Mouse (Mus musculus) liver, embryonic 16.5 days (tissue): ENCODE results near the gene Kif22. TPM values are rescaled to one million over a fixed set of nuclear protein-coding genes. Genes with fewer than 3 reads are reported as not detected.

ENCODE experiments used
- ATAC-seq: fragments of 200-750 bp; cut with Nextera tagmentation; 2 replicates; pipeline ENCODE4 v1.8.0; 2017; ENCODE audit warnings: low read depth, mild to moderate bottlenecking, moderate number of reproducible peaks, moderate library complexity
- H3K27ac ChIP-seq: fragments of 300-500 bp; sonication (generic); 2 replicates; pipeline ENCODE4 v1.5.1; 2014; ENCODE audit warnings: mild to moderate bottlenecking, low read length
- H3K27me3 ChIP-seq: fragments of 300-500 bp; sonication (generic); 2 replicates; pipeline ENCODE4 v1.6.1; 2014; ENCODE audit warnings: low read depth, low read length, mixed read lengths; ENCODE audit not compliant: control insufficient read depth, insufficient read depth
- H3K36me3 ChIP-seq: fragments of 300-500 bp; sonication (generic); 2 replicates; pipeline ENCODE4 v1.6.1; 2014; ENCODE audit warnings: mild to moderate bottlenecking; ENCODE audit not compliant: control insufficient read depth, insufficient read depth
- H3K4me1 ChIP-seq: fragments of 300-500 bp; sonication (generic); 2 replicates; pipeline ENCODE4 v1.6.1; 2014; ENCODE audit warnings: low read depth, low read length, mixed read lengths; ENCODE audit not compliant: control insufficient read depth
- H3K4me2 ChIP-seq: fragments of 300-500 bp; sonication (generic); 2 replicates; pipeline ENCODE4 v1.6.1; 2014; ENCODE audit warnings: low read depth, low read length, mixed read lengths
- H3K4me3 ChIP-seq: fragments of 300-500 bp; sonication (generic); 2 replicates; pipeline ENCODE4 v1.5.1; 2014; ENCODE audit warnings: low read depth, mild to moderate bottlenecking, low read length
- H3K9ac ChIP-seq: fragments of 300-500 bp; sonication (generic); 2 replicates; pipeline ENCODE4 v1.6.1; 2014; ENCODE audit warnings: low read depth, low read length
- H3K9me3 ChIP-seq: fragments of 300-500 bp; sonication (generic); replicated peaks from 2 replicates; pipeline ENCODE4 v1.6.1; 2016; ENCODE audit warnings: low read length; ENCODE audit not compliant: control insufficient read depth
- WGBS: fragments of 180-500 bp; shearing (Covaris S2); extraction: QIAGEN DNeasy Blood & Tissue Kit; methylation state at CpG from one replicate; pipeline ENCODE4 v1.1.7; 2014; ENCODE audit not compliant: insufficient replicate concordance; 5-methylcytosine and 5-hydroxymethylcytosine counted together
- polyA plus RNA-seq: library from polyadenylated mRNA; unstranded; fragments of >200 nt; fragmentation: Nextera tagmentation; extraction: Ambion mirVana; gene quantifications from 2 replicates; pipeline ENCODE4 v1.2.1, GENCODE M21; 2015

Gene Kif22
- polyA plus RNA-seq, 1 experiment from 2014 or later, result 103 TPM

DNA sequence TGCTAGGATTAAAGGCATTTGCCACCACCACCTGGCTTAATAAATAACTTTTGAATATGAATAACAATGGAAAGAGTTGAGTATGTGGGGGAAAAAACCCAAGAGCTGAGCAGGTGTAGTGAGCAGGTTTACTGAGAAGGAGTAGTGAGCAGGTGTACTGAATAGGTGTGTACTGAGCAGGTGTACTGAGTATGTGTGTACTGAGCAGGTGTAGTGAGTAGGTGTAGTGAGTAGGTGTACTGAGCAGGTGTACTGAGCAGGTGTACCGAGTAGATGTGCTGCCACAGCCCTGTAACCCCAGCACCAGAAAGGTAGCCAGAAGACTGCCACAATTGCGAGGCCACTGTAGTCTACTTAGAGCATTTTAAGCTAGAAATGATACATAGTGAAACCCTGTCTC, 42.5 kb upstream of the Kif22 start:
- Histone ChIP-seq H3K27ac (no peak overlapping the region; the same call in 1 of the 2 replicates), H3K9ac (no peak overlapping the region), H3K4me2 (no peak overlapping the region), H3K9me3 (no peaks in the 10 kb centered on the region), H3K36me3 (no peaks in the 10 kb centered on the region), H3K4me3 (no peak overlapping the region), H3K27me3 (no peaks in the 10 kb centered on the region), H3K4me1 (peaks cover 37% of the 10 kb centered on the region)
- no peak for ATAC-seq
- WGBS, result 78% methylated on average over 2 of the region's 2 CpGs

DNA sequence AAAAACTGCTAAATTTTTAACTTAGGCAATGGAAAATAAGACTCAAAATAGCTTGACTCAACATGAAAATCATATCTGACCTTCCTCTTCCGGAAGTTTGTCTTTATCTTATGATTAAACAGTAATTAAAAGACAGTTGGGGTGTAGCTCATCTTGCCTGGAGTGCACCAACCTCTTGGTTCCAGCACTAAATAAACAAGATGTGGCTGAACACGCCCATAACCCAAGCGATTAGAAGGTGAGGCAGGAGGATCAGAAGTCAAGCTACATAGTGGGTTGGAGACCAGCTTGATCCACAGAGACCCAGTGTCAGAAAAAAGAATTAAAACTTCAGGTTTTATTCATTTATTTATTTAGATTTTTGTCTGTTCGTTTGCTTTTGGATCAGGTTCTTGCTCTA, 41.4 kb upstream of the Kif22 start:
- H3K4me1 ChIP-seq, result peaks cover 26% of the 10 kb centered on the region
- H3K4me3 ChIP-seq, result no peak overlapping the region
- no peaks in the 10 kb centered on the region for H3K27me3 ChIP-seq
- WGBS, result 29% methylated on average over 4 of the region's 4 CpGs
- H3K9me3 ChIP-seq, result no peaks in the 10 kb centered on the region
- H3K4me2 ChIP-seq, result no peak overlapping the region
- H3K9ac ChIP-seq, result no peak overlapping the region
- ATAC-seq, result peak; percentile 65
- 0 out of 2 replicates have a peak overlapping the region, but pooled peaks have one; percentile 22 for H3K27ac ChIP-seq
- no peaks in the 10 kb centered on the region for H3K36me3 ChIP-seq

DNA sequence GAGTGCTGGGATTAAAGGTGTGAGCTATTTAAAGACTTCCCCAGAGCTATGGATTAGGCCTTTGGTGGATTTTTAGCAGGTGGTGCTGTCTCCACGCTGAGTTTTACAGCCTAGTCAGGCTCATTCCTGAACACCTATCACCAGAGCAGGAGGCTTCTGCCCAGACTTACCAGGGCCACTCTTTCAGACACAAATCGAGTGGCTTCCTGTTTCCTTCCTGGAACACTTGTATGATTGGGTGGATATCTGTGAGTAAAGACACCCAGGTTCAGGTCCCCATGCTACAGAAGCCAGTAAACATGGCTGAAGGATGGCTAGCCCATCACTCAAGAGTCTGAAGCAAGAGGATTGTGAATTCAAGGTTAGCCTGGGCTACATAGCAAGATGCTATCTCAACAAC, 40.7 kb upstream of the Kif22 start:
- no peak overlapping the region for H3K4me3 ChIP-seq
- no peak overlapping the region for H3K27ac ChIP-seq
- peaks cover 23% of the 10 kb centered on the region for H3K4me1 ChIP-seq
- no peaks in the 10 kb centered on the region for H3K27me3 ChIP-seq
- H3K9me3 ChIP-seq, result no peaks in the 10 kb centered on the region
- H3K36me3 ChIP-seq, result no peaks in the 10 kb centered on the region
- H3K4me2 ChIP-seq, result no peak overlapping the region
- H3K9ac ChIP-seq, result no peak overlapping the region
- 16% methylated on average over 2 of the region's 2 CpGs for WGBS
- ATAC-seq, result no peak

DNA sequence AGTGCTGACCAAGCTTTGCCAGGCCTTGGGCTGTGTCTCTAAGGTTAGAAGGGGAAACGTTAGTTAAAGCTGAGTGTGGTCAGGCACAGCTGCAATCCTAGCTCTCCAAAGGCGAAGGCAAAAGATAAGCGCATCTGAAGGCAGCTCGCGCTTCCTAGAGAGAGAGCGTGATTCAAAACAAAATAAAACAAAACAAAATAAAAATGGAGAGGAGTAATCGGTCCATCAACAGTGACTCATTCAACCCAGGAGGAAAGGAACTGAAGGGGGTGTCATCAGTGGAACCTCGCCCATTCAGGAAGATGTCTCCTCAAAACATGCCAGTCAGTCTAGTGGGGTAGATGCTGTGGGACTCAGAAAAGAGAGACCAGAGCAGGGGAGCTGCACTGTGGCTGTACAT, 40.0 kb upstream of the Kif22 start:
- Histone ChIP-seq H3K4me3 (no peak overlapping the region), H3K27ac (no peak overlapping the region), H3K4me2 (no peak overlapping the region), H3K4me1 (peaks cover 22% of the 10 kb centered on the region), H3K9me3 (no peaks in the 10 kb centered on the region), H3K9ac (no peak overlapping the region), H3K27me3 (no peaks in the 10 kb centered on the region), H3K36me3 (no peaks in the 10 kb centered on the region)
- no peak for ATAC-seq
- 38% methylated on average over 8 of the region's 8 CpGs for WGBS

DNA sequence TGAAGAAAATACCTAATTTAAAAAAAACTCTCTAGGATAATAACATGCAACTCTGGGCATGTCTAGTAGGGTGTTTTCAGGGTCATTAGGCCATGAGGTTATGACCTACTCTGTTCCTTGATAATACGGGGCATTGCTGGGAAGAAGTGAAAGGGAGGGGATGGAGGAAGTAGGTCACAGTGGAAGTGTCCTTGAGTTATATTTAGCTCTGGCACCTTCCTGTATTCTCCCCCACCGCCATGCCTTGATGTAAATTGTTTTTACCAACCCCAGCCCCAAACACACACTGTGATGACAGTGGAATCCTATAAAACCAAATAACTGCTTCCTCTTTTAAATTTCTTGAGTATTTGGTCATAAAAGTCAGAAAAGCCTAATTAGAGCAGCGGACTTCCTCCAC, 37.8 kb upstream of the Kif22 start:
- Histone ChIP-seq H3K27me3 (no peaks in the 10 kb centered on the region), H3K9ac (no peak overlapping the region), H3K27ac (no peak overlapping the region), H3K4me1 (peaks cover 11% of the 10 kb centered on the region), H3K4me2 (no peak overlapping the region), H3K36me3 (no peaks in the 10 kb centered on the region), H3K4me3 (no peak overlapping the region), H3K9me3 (no peaks in the 10 kb centered on the region)
- ATAC-seq, result no peak
- 55% methylated on average over 3 of the region's 3 CpGs for WGBS

DNA sequence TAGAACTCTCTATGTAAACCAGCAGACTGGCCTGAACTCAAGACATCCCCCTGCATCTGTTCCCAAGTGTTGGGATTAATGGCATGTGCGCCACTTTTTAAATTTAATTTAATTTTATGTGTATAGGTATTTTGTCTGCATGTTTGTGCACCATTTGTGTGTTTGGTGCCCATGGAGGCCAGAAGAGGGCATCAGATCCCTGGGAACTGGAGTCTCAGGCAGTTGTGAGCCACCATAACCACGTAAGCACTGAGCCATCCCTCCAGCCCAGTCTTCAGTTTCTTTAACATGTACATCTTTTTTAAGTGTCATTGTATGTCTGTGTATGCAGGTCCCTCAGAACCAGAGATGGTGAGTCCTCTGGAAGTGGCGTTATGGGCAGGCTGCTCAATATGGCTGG, 35.4 kb upstream of the Kif22 start:
- WGBS, result 65% methylated on average over 3 of the region's 3 CpGs
- no peaks in the 10 kb centered on the region for H3K27me3 ChIP-seq
- H3K4me2 ChIP-seq, result no peak overlapping the region

DNA sequence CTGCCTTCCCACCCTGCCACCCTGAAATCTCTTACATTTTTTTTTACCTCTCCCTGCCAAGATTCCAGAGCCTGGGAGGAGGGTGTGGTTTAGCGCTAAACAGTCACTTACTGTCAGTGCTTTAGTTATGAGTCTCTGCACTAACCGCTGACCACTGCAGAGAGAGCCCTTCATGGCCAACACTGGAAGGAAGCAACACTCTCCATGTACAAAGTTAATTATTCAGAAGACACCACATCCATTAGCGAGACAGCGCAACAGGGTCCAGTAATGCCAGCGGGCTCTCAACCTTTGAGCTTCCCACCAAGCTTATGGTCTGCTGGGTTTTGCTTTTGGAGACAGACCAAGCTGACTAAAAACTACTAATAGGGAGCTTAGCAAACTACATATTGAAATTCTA, 33.9 kb upstream of the Kif22 start:
- no peaks in the 10 kb centered on the region for H3K4me1 ChIP-seq
- no peaks in the 10 kb centered on the region for H3K36me3 ChIP-seq
- ATAC-seq, result no peak
- H3K27me3 ChIP-seq, result no peaks in the 10 kb centered on the region
- no peak overlapping the region for H3K4me2 ChIP-seq
- H3K4me3 ChIP-seq, result no peak overlapping the region
- WGBS, result 84% methylated on average over 5 of the region's 5 CpGs
- no peak overlapping the region for H3K9ac ChIP-seq
- no peak overlapping the region for H3K27ac ChIP-seq
- H3K9me3 ChIP-seq, result no peaks in the 10 kb centered on the region

More for the DNA sequence above, 35.4 kb upstream of the Kif22 start:
- H3K36me3 ChIP-seq, result no peaks in the 10 kb centered on the region
- no peaks in the 10 kb centered on the region for H3K4me1 ChIP-seq
- H3K9me3 ChIP-seq, result no peaks in the 10 kb centered on the region
- H3K4me3 ChIP-seq, result no peak overlapping the region
- H3K9ac ChIP-seq, result no peak overlapping the region
- no peak for ATAC-seq
- no peak overlapping the region for H3K27ac ChIP-seq

DNA sequence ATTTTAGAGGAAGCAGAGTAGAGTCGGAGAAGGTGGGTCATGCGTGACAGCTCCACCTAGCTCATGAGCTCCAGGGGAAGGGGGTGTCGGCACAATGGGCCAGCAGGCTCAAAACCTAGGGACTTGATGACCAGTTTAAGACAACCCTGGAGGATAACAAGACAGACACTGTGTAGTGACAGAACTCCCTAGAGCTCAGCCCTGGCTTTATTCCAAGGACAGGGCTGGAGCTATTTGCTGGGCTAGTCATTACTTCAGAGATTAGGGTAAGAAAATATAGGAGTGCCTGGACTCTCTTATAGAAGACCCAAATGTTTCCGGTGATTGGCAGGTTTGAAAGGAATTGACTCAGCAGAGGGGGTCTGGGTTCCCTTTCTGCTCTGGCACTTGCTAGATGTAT, 30.9 kb upstream of the Kif22 start:
- no peak for ATAC-seq
- Histone ChIP-seq H3K4me2 (no peak overlapping the region), H3K9ac (no peak overlapping the region), H3K36me3 (no peaks in the 10 kb centered on the region), H3K27me3 (no peaks in the 10 kb centered on the region), H3K27ac (no peak overlapping the region), H3K9me3 (no peaks in the 10 kb centered on the region), H3K4me3 (no peak overlapping the region), H3K4me1 (no peaks in the 10 kb centered on the region)
- WGBS, result 76% methylated on average over 4 of the region's 4 CpGs

DNA sequence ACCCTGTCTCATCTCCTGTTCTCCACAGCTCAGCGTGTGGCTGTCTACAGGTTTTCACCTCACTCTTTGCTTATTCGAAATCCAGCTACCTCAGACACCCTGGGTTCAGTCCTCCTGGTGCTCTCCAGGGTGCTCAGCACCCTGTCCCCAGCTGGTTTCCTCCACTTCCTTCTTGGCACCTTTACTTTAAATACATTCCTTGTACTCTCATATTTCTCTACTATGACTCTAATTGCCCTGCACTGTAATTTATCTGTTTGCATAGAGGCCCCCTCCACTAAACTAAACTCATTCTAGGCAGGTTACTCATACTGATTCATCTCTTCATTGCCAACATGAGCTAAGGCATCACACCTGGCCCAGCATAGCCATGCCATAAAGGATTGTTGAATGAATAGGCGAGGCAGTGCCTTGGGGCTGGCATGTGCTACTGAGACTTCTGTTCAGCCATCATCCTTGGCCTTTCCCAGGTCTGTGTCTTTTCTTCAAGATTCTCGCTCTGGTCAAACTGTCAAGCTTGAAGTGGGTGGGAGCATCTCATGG, 28.7 kb upstream of the Kif22 start:
- Histone ChIP-seq H3K9ac (no peak overlapping the region), H3K4me1 (no peaks in the 10 kb centered on the region), H3K4me3 (no peak overlapping the region), H3K4me2 (no peak overlapping the region), H3K27ac (no peak overlapping the region), H3K9me3 (no peaks in the 10 kb centered on the region), H3K36me3 (no peaks in the 10 kb centered on the region), H3K27me3 (no peaks in the 10 kb centered on the region)
- no peak for ATAC-seq
- 57% methylated on average over 4 of the region's 4 CpGs for WGBS
